Mouse (Mus musculus) kidney, adult 2 months (tissue): ENCODE results near the gene Hnrnpa0. TPM values are rescaled to one million over a fixed set of nuclear protein-coding genes. Genes with fewer than 3 reads are reported as not detected.

Experiments used
- DNase-seq: peaks from one replicate; pipeline ENCODE4 v3.0.0; 2021
- H3K27ac ChIP-seq: fragments of 200-500 bp; 2 replicates; pipeline ENCODE4 v1.5.1; 2012; ENCODE audit warnings: low read depth, low read length, control low read depth, inconsistent platforms; ENCODE audit not compliant: insufficient read depth
- H3K27me3 ChIP-seq: fragments of 200-500 bp; replicated peaks from 2 replicates; pipeline ENCODE4 v1.6.1; 2012; ENCODE audit warnings: mild to moderate bottlenecking, moderate library complexity, low read length, inconsistent platforms; ENCODE audit not compliant: control insufficient read depth, insufficient read depth
- H3K36me3 ChIP-seq: fragments of 200-500 bp; 2 replicates; pipeline ENCODE4 v1.6.1; 2012; ENCODE audit warnings: mild to moderate bottlenecking, moderate library complexity, low read length, inconsistent platforms; ENCODE audit not compliant: control insufficient read depth, insufficient read depth
- H3K4me1 ChIP-seq: fragments of 200-500 bp; 2 replicates; pipeline ENCODE4 v1.6.1; 2011; ENCODE audit warnings: low read length; ENCODE audit not compliant: control insufficient read depth, insufficient read depth
- H3K4me3 ChIP-seq: fragments of 200-500 bp; 2 replicates; pipeline ENCODE4 v1.5.1; 2011; ENCODE audit warnings: mild to moderate bottlenecking, low read depth, low read length, control low read depth; ENCODE audit not compliant: insufficient read depth
- CTCF ChIP-seq: fragments of 200-500 bp; conservative IDR thresholded peaks from 2 replicates; pipeline ENCODE4 v1.5.1; 2011; ENCODE audit warnings: low read depth, mild to moderate bottlenecking, control low read depth, low read length, moderate library complexity, mixed read lengths; ENCODE audit not compliant: insufficient read depth, insufficient read length
- POLR2A ChIP-seq: fragments of 200-500 bp; IDR thresholded peaks from one replicate; pipeline ENCODE4 v1.6.1; 2011; ENCODE audit warnings: low read depth, low read length, control low read depth
- WGBS: fragments of 180-500 bp; shearing (Covaris S2); methylation state at CpG from one replicate; pipeline ENCODE4 v1.1.7; 2018; 5-methylcytosine and 5-hydroxymethylcytosine counted together
- polyA plus RNA-seq: library from polyadenylated mRNA; depleted of rRNA; stranded (reverse); fragments of >200 nt; gene quantifications from 2 replicates; pipeline ENCODE4 v1.2.3, GENCODE M21; 2012

Gene Hnrnpa0
- polyA plus RNA-seq, 1 experiment = 38.3 TPM

- TF ChIP-seq POLR2A (no peak), CTCF (no peak)
- Histone ChIP-seq H3K27ac (no peak overlapping the region), H3K4me3 (no peak overlapping the region), H3K27me3 (no peaks in the 10 kb centered on the region), H3K4me1 (peaks cover 2% of the 10 kb centered on the region; the same call in 1 of the 2 replicates), H3K36me3 (no peaks in the 10 kb centered on the region)
- 78% methylated on average over 2 of the region's 2 CpGs for WGBS
- no peak for DNase-seq
Observed at GRCm38 (mm10) chr13:58116801-58117200, 11.6 kb downstream of the Hnrnpa0 start.

- no peaks in the 10 kb centered on the region for H3K36me3 ChIP-seq
- no peaks in the 10 kb centered on the region for H3K27me3 ChIP-seq
- DNase-seq = peak; percentile 77
- WGBS = 40% methylated on average over 13 of the region's 13 CpGs
- no peak overlapping the region for H3K27ac ChIP-seq
- no peak for TF ChIP-seq POLR2A
- TF ChIP-seq CTCF = no peak
- H3K4me1 ChIP-seq = no peaks in the 10 kb centered on the region; the same call in 1 of the 2 replicates
- no peak overlapping the region for H3K4me3 ChIP-seq
Observed at GRCm38 (mm10) chr13:58115227-58115626, 13.1 kb downstream of the Hnrnpa0 start.

- DNase-seq = peak; percentile 59
- Histone ChIP-seq H3K4me3 (peak within 1 kb of the TSS; percentile 58), H3K27me3 (no peaks in the 10 kb centered on the region), H3K36me3 (no peaks in the 10 kb centered on the region), H3K4me1 (no peaks in the 10 kb centered on the region; the same call in 1 of the 2 replicates), H3K27ac (peak within 1 kb of the TSS; percentile 62)
- peak; percentile 30; the same call in 1 of the 2 replicates for TF ChIP-seq CTCF
- TF ChIP-seq POLR2A = no peak
- 7% methylated on average over 35 of the region's 35 CpGs for WGBS
Observed at GRCm38 (mm10) chr13:58113061-58113900, 15.1 kb downstream of the Hnrnpa0 start, which contains the start of gene Klhl3. Gene Klhl3 (minus strand): TSS chr13:58113592.

GRCm38 (mm10) chr13:58112601-58113041, 15.7 kb downstream of the Hnrnpa0 start:
- no peak for DNase-seq
- no peaks in the 10 kb centered on the region; the same call in 1 of the 2 replicates for H3K4me1 ChIP-seq
- H3K27ac ChIP-seq = peak overlapping the region; percentile 62

GRCm38 (mm10) chr13:58112191-58112590, 16.2 kb downstream of the Hnrnpa0 start:
- DNase-seq = no peak
- TF ChIP-seq CTCF (no peak), POLR2A (no peak)
- Histone ChIP-seq H3K27me3 (no peaks in the 10 kb centered on the region), H3K4me3 (peak overlapping the region; percentile 58), H3K4me1 (no peaks in the 10 kb centered on the region; the same call in 1 of the 2 replicates), H3K27ac (peak overlapping the region; percentile 62), H3K36me3 (no peaks in the 10 kb centered on the region)
- WGBS = 59% methylated on average over 10 of the region's 10 CpGs

More at GRCm38 (mm10) chr13:58112601-58113041, 15.7 kb downstream of the Hnrnpa0 start:
- TF ChIP-seq POLR2A = no peak
- no peak for TF ChIP-seq CTCF
- Histone ChIP-seq H3K27me3 (no peaks in the 10 kb centered on the region), H3K36me3 (no peaks in the 10 kb centered on the region), H3K4me3 (peak overlapping the region; percentile 58)
- 27% methylated on average over 11 of the region's 11 CpGs for WGBS

GRCm38 (mm10) chr13:58111306-58111705, 17.1 kb downstream of the Hnrnpa0 start:
- Histone ChIP-seq H3K4me3 (peak overlapping the region; percentile 58), H3K4me1 (no peaks in the 10 kb centered on the region; the same call in 1 of the 2 replicates), H3K27me3 (no peaks in the 10 kb centered on the region), H3K27ac (peak overlapping the region; percentile 62), H3K36me3 (no peaks in the 10 kb centered on the region)
- no peak for DNase-seq
- WGBS = 90% methylated on average over 6 of the region's 6 CpGs
- TF ChIP-seq POLR2A = no peak

GRCm38 (mm10) chr13:58090643-58091042, 37.7 kb downstream of the Hnrnpa0 start:
- no peak for DNase-seq
- no peak for TF ChIP-seq POLR2A
- WGBS = 69% methylated on average over 8 of the region's 8 CpGs
- Histone ChIP-seq H3K4me1 (no peaks in the 10 kb centered on the region), H3K27me3 (no peaks in the 10 kb centered on the region), H3K27ac (no peak overlapping the region), H3K4me3 (no peak overlapping the region), H3K36me3 (no peaks in the 10 kb centered on the region)
